Mouse (Mus musculus): ENCODE data around the gene Trim56.

DNA sequence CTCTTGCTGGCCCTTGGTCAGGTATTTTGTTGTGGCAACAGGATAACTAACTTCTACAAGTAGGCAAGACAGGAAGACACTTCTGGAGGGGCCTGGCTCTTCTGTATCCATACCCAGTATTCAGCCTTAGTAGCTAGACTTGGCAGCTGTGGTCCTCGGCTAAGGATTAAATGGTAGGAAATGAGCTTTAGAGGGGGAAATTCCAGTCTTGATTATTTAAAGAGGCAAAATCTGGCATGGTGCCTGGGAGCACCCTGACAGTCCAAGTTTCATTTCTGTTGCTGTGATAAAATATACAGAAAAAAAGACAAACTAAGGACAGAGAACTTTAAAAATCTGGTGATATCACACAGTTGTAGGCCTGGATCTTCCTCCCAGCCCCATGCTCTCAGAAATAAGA is 20.0 kb downstream of the Trim56 start:
- no peak for TF ChIP-seq POLR2AphosphoS2 (IDR thresholded peaks at IDR 0.05; ENCODE audit: insufficient read length, low read depth)
- TF ChIP-seq USF1 (IDR thresholded peaks at IDR 0.05; ENCODE audit: low read depth) = no peak
- TF ChIP-seq CEBPB (IDR thresholded peaks at IDR 0.05; ENCODE audit: insufficient read depth, poor library complexity, severe bottlenecking) = no peak
- no peak for TF ChIP-seq POLR2A (IDR thresholded peaks at IDR 0.05; ENCODE audit: insufficient read length, low read depth)
- no peak for TF ChIP-seq REST (IDR thresholded peaks at IDR 0.05; ENCODE audit: insufficient read depth, insufficient read length)
